Mouse (Mus musculus): Measurements from ENCODE around the gene Dnajc28. TPM values are rescaled to one million over a fixed set of nuclear protein-coding genes. Genes with fewer than 3 reads are reported as not detected.

Dnajc28 gene
- polyA plus RNA-seq, 1 experiment, result 0.39 TPM

DNA sequence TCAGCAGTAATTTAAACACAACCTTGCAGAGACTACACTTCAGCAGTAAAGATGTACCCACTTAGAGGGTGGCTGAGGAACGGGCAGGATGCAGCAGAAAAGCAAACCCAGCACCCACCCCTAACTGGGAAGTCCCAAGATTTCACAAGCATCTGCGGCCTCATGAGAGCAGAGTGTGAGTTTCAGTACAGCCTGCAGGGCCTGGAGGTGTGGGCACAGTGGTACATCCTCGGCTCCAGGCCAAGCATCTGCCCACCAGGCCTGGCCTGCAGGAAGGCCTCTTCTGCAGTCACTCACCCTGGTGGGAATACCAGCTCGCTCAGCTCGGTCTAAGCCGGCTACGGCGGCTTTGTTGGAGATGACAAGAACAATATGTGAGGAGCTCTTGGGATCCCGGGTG, 4.2 kb upstream of the Dnajc28 start:
- WGBS, result 91% methylated on average over 9 of the region's 9 CpGs
- H3K27me3 ChIP-seq (ENCODE audit: control insufficient read depth, insufficient read depth, low read length), result no peaks in the 10 kb centered on the region
- peaks cover 3% of the 10 kb centered on the region; the same call in 1 of the 2 replicates for H3K4me1 ChIP-seq (ENCODE audit: control insufficient read depth, insufficient read depth, insufficient read length)
- no peak for DNase-seq (ENCODE audit: low read depth in 1 of 2, low spot score in 2 of 2)
- H3K36me3 ChIP-seq (ENCODE audit: control insufficient read depth, insufficient read depth, low read length), result peaks cover 21% of the 10 kb centered on the region
- H3K4me3 ChIP-seq (ENCODE audit: extremely low read depth, insufficient read depth, insufficient read length), result no peak overlapping the region
- H3K27ac ChIP-seq (ENCODE audit: insufficient read depth, low read length), result peak overlapping the region; percentile 28; the same call in 1 of the 2 replicates
- TF ChIP-seq CTCF (IDR thresholded peaks at IDR 0.05; ENCODE audit: extremely low read depth, insufficient read depth, insufficient read length, insufficient replicate concordance) (no peak), POLR2A (IDR thresholded peaks at IDR 0.05; ENCODE audit: low read depth, low read length) (no peak)

DNA sequence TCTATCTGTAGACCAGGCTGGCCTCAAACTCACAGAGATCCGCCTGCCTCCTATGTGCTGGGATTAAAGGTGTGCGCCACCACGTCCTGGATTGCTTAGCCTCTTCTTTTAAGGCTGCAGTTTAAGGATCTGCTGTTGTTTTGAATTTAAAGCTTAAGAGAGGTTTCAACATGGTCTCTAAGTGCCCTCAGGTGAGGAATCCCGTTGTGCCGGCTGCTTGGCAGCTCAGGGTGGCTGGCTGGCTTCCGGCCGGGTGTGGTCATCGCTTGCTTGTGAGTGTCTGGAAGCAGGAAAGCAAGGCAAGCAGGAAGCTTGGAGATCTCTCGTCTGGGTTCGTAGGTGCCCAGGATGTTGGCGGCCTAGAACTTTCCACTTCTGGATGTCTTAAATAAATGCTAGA, 2.2 kb upstream of the Dnajc28 start:
- no peak for DNase-seq (ENCODE audit: low read depth in 1 of 2, low spot score in 2 of 2)
- 93% methylated on average over 11 of the region's 11 CpGs for WGBS
- H3K27me3 ChIP-seq (ENCODE audit: control insufficient read depth, insufficient read depth, low read length), result no peaks in the 10 kb centered on the region
- no peak overlapping the region for H3K4me3 ChIP-seq (ENCODE audit: extremely low read depth, insufficient read depth, insufficient read length)
- peaks cover 3% of the 10 kb centered on the region; the same call in 1 of the 2 replicates for H3K4me1 ChIP-seq (ENCODE audit: control insufficient read depth, insufficient read depth, insufficient read length)
- peaks cover 21% of the 10 kb centered on the region for H3K36me3 ChIP-seq (ENCODE audit: control insufficient read depth, insufficient read depth, low read length)
- H3K27ac ChIP-seq (ENCODE audit: insufficient read depth, low read length), result no peak overlapping the region
- no peak for TF ChIP-seq CTCF (IDR thresholded peaks at IDR 0.05; ENCODE audit: extremely low read depth, insufficient read depth, insufficient read length, insufficient replicate concordance)
- no peak for TF ChIP-seq POLR2A (IDR thresholded peaks at IDR 0.05; ENCODE audit: low read depth, low read length)

DNA sequence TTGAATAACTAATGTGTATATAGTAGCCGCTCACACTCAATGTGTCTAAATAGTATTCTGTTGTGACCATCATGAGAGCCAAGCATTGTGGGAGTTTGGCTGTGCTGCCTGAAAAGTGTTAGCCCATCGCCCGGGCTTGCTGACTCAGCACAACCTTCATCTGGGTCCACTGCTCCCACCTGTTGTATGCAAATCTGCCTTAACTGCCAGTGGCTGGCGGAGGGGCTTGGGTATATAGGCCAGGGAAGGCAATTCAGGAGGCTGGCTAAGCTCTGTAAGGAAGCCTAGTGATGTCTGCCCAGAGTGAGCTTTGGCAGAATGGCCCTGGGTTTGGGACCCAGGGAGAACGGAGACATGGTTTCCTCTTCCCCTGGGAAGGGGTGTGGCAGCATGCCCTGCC, 1.4 kb upstream of the Dnajc28 start:
- Histone ChIP-seq H3K27me3 (ENCODE audit: control insufficient read depth, insufficient read depth, low read length) (no peaks in the 10 kb centered on the region), H3K4me1 (ENCODE audit: control insufficient read depth, insufficient read depth, insufficient read length) (peaks cover 3% of the 10 kb centered on the region; the same call in 1 of the 2 replicates), H3K27ac (ENCODE audit: insufficient read depth, low read length) (no peak overlapping the region), H3K4me3 (ENCODE audit: extremely low read depth, insufficient read depth, insufficient read length) (no peak overlapping the region), H3K36me3 (ENCODE audit: control insufficient read depth, insufficient read depth, low read length) (peaks cover 19% of the 10 kb centered on the region)
- no peak for DNase-seq (ENCODE audit: low read depth in 1 of 2, low spot score in 2 of 2)
- TF ChIP-seq POLR2A (IDR thresholded peaks at IDR 0.05; ENCODE audit: low read depth, low read length) (no peak), CTCF (IDR thresholded peaks at IDR 0.05; ENCODE audit: extremely low read depth, insufficient read depth, insufficient read length, insufficient replicate concordance) (no peak)
- WGBS, result 67% methylated on average over 5 of the region's 5 CpGs

DNA sequence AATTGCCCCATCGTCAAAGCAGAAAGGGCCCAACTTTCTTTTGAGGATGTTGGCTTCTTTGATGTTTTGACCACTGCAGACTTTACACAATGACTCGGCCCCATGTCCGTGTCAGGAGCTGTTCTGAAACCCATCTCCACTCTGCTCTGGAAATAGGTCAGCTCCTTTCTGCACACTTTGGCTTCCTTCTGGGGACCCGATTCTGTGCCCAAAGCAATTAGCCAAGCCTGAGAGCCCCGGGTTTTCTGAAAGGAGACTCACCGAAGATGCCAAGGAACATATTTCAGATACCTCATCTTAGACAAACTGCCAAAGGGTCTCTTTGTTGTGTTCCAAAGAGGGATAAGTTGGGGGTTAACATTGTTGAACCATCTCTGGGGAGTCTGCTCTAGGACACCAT, 4.3 kb downstream of the Dnajc28 start:
- Histone ChIP-seq H3K36me3 (ENCODE audit: control insufficient read depth, insufficient read depth, low read length) (no peaks in the 10 kb centered on the region), H3K4me3 (ENCODE audit: extremely low read depth, insufficient read depth, insufficient read length) (no peak overlapping the region), H3K27ac (ENCODE audit: insufficient read depth, low read length) (no peak overlapping the region), H3K4me1 (ENCODE audit: control insufficient read depth, insufficient read depth, insufficient read length) (peaks cover 3% of the 10 kb centered on the region; the same call in 1 of the 2 replicates), H3K27me3 (ENCODE audit: control insufficient read depth, insufficient read depth, low read length) (no peaks in the 10 kb centered on the region)
- WGBS, result 79% methylated on average over 6 of the region's 6 CpGs
- DNase-seq (ENCODE audit: low read depth in 1 of 2, low spot score in 2 of 2), result no peak
- TF ChIP-seq CTCF (IDR thresholded peaks at IDR 0.05; ENCODE audit: extremely low read depth, insufficient read depth, insufficient read length, insufficient replicate concordance) (no peak), POLR2A (IDR thresholded peaks at IDR 0.05; ENCODE audit: low read depth, low read length) (no peak)

DNA sequence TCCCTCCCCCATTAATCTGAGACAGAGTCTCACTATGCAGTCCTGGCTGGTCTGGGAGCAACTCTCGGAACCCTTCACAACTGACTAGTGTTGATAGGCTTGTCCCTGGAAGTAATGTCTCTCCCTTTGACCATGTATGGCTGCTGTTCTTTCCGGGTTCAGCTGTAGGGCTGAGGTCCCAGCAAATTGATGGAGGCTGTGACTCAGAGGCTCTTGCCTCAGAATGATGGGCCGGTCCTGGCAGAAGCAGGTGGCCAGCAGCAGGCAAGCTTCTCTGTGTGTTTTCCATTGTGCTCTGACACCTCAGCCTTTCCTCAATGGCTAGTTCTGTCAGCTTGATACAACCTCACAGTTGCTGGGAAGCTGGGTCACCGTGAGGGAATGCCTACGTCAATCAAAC, 6.3 kb downstream of the Dnajc28 start:
- no peaks in the 10 kb centered on the region for H3K27me3 ChIP-seq (ENCODE audit: control insufficient read depth, insufficient read depth, low read length)
- H3K4me1 ChIP-seq (ENCODE audit: control insufficient read depth, insufficient read depth, insufficient read length), result no peaks in the 10 kb centered on the region
- DNase-seq (ENCODE audit: low read depth in 1 of 2, low spot score in 2 of 2), result no peak
- H3K4me3 ChIP-seq (ENCODE audit: extremely low read depth, insufficient read depth, insufficient read length), result no peak overlapping the region
- TF ChIP-seq POLR2A (IDR thresholded peaks at IDR 0.05; ENCODE audit: low read depth, low read length) (no peak), CTCF (IDR thresholded peaks at IDR 0.05; ENCODE audit: extremely low read depth, insufficient read depth, insufficient read length, insufficient replicate concordance) (no peak)
- WGBS, result 82% methylated on average over 5 of the region's 5 CpGs
- no peak overlapping the region for H3K27ac ChIP-seq (ENCODE audit: insufficient read depth, low read length)
- H3K36me3 ChIP-seq (ENCODE audit: control insufficient read depth, insufficient read depth, low read length), result no peaks in the 10 kb centered on the region

DNA sequence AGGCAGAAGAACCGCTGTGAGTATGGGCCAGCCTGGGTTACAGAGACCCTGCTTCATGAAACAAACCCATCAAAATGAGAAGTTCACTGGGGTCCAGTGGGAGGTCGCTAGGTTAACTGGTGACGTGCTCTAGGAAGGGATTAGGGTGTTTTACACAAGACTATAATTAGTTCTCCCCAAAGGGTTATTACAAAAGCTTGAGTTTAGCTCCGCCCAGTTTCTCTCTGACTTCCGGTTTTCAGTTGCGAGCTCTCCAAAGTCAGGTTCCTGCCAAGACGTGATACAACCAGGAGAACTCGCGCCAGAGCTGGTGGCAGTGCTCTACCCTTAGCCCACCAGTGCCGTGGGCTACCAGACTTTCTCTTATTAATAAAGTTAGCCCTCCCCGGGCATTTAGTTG, 7.6 kb downstream of the Dnajc28 start:
- Histone ChIP-seq H3K27me3 (ENCODE audit: control insufficient read depth, insufficient read depth, low read length) (no peaks in the 10 kb centered on the region), H3K4me1 (ENCODE audit: control insufficient read depth, insufficient read depth, insufficient read length) (no peaks in the 10 kb centered on the region), H3K36me3 (ENCODE audit: control insufficient read depth, insufficient read depth, low read length) (no peaks in the 10 kb centered on the region), H3K4me3 (ENCODE audit: extremely low read depth, insufficient read depth, insufficient read length) (no peak overlapping the region), H3K27ac (ENCODE audit: insufficient read depth, low read length) (no peak overlapping the region)
- DNase-seq (ENCODE audit: low read depth in 1 of 2, low spot score in 2 of 2), result no peak
- 56% methylated on average over 11 of the region's 11 CpGs for WGBS
- TF ChIP-seq CTCF (IDR thresholded peaks at IDR 0.05; ENCODE audit: extremely low read depth, insufficient read depth, insufficient read length, insufficient replicate concordance) (no peak), POLR2A (IDR thresholded peaks at IDR 0.05; ENCODE audit: low read depth, low read length) (no peak)

DNA sequence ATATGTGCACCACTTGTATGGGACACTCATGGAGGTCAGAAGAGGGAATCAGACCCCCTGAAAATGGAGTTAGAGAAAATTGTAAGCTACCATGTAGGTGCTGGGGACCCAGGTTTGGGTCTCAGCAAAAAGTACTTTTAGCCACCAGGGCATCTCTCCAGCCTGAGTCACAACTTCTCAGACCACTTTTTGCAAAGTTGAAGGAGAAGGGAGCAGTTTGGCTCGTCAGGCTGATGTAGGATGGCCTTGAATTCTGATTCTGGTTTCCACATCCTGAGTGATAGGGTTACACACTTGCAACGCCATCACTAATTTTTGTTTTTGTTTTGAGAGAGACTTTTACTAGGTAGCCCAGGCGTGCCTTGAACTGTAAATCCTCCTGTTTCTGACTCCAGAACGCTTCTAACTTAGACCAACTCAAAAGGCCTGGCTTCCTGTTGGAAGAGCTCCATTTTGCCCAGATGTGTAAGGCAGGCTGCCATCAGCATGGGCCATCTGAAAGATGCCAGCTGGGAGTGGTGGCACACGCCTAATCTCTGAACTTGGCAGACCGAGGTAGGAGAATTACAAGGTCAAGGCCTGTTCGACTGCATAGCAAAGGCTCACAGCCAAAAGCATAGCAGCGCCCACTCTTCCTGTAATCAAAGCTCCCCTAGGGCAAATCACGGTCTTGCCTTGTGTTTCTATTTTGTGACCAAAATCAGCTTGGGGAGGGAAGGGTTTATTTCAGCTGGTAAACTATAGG, 9.2 kb downstream of the Dnajc28 start:
- TF ChIP-seq CTCF (IDR thresholded peaks at IDR 0.05; ENCODE audit: extremely low read depth, insufficient read depth, insufficient read length, insufficient replicate concordance), result no peak
- TF ChIP-seq POLR2A (IDR thresholded peaks at IDR 0.05; ENCODE audit: low read depth, low read length), result no peak
- DNase-seq (ENCODE audit: low read depth in 1 of 2, low spot score in 2 of 2), result no peak
- Histone ChIP-seq H3K4me3 (ENCODE audit: extremely low read depth, insufficient read depth, insufficient read length) (no peak overlapping the region), H3K4me1 (ENCODE audit: control insufficient read depth, insufficient read depth, insufficient read length) (no peaks in the 10 kb centered on the region), H3K27ac (ENCODE audit: insufficient read depth, low read length) (no peak overlapping the region), H3K27me3 (ENCODE audit: control insufficient read depth, insufficient read depth, low read length) (no peaks in the 10 kb centered on the region), H3K36me3 (ENCODE audit: control insufficient read depth, insufficient read depth, low read length) (no peaks in the 10 kb centered on the region)
- 72% methylated on average over 9 of the region's 9 CpGs for WGBS

Measured in spleen, adult 2 months (tissue).